Mouse (Mus musculus) lung, postnatal 14 days (tissue): Measurements from ENCODE around the gene Spata2.

Experiments used
- DNase-seq: peaks from one replicate; pipeline ENCODE4 v3.0.0; 2021

Gene Spata2

GRCm38 (mm10) chr2:167508569-167508968 is 15.9 kb upstream of the Spata2 start:
- DNase-seq, result no peak

DNA sequence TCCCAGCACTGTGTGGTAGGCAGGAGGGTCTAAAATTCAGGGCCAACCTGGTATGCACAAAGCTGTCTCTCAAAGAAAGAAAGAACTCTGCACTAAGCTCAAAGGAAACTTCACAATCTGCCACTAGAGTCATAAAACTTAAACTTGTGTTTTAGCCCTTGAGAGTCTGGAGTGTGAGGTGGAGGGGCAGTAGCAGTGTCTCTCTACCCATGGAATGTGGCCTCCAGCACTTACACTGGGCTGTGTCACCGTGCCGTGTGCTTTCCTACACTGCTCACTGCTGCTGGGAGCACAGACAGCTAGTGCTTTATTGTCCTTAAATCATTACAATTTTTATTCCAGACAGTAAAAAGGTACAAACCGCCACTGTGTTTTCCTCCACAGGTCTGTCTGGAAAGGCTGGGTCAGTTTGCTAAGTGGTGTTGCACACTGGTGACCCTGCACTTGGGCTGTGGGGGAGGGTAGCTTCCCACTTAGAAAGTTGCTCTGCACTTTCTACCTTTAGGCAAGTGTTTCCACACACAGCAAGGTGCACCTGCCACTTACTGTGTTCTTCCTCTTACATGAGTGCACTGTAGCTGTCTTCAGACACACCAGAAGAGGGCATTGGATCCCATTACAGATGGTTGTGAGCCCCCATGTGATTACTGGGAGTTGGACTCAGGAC is 15.2 kb upstream of the Spata2 start:
- no peak for DNase-seq

DNA sequence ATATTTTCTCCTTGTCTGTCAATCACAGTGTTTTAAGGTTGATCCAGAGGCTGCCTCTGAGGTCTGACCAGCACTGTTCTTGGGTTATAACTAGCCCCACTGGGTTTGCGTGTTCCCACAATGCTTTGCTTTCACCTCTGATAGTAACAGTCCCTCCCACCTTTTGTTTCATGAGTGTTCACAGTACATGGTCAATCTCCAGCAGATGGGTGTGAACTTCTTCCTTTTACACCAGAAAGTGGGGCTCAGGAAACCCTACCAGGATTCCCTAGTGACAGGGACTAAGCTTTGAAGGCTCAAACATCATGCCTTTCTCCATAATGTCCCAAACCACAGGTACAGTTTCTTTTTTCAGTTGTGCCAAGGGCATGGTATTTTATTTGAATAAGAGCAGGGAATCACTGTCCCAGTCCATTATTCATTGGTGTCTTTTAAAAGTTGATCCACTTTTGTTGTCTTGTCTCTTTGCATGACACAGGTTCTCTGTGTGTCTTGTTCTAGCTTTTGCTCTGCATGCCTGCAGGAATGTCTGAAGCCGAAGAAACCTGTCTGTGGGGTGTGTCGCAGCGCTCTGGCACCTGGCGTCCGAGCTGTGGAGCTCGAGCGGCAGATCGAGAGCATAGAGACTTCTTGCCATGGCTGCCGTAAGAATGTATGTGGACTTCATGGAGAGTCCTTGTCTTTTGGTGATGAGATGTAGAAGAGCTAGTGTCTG is 14.0 kb upstream of the Spata2 start:
- DNase-seq, result no peak

DNA sequence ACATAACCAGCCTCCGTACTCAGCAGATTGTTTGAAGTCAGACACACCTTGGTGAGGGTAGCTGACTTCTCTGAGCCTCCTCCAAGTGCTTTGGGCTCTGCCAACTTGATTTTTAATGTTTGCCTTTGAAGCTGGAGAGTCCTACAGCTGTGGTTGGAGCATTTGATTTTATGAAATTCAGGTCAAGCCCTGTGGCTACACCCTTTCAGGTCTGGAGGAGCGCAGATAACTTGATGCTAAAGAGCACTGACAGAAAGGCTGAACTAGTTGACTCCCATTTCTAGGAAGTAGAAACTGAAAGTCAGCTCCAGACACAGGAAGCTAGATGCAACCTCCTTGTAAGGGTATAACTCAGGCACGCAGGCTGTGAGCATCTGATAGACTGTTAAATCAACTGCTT is 12.4 kb upstream of the Spata2 start:
- peak; percentile 42 for DNase-seq

- DNase-seq, result peak; percentile 64
Measured at GRCm38 (mm10) chr2:167503896-167504349, 11.2 kb upstream of the Spata2 start.

- peak; percentile 90 for DNase-seq
Measured at GRCm38 (mm10) chr2:167503253-167503895, 10.7 kb upstream of the Spata2 start.

GRCm38 (mm10) chr2:167502554-167503252 is 10.0 kb upstream of the Spata2 start:
- DNase-seq, result no peak

DNA sequence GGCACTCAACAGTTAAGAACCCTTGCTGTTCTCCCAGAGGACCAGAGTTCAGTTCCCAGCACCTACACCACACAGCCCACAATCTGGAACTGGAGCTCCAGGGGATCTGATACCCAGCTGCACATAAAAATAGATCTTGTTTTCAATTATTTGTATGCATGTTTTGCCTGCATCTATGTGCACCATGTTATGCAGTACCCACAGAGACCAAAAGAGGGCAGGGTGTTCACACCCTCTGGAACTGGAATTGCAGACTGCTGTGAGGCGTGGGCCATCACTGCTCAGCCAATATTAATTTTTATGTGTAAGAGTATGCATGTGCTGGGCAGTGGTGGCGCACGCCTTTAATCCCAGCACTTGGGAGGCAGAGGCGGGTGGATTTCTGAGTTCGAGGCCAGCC is 4.6 kb upstream of the Spata2 start:
- DNase-seq, result peak; percentile 75

- DNase-seq, result no peak
Measured at GRCm38 (mm10) chr2:167496437-167496836, 3.8 kb upstream of the Spata2 start.

- DNase-seq, result peak; percentile 37
Measured at GRCm38 (mm10) chr2:167491757-167492708, 654 bp downstream of the Spata2 start, which contains the start of gene Rnf114. TSS of gene Rnf114 (plus strand) at chr2:167492645.

DNA sequence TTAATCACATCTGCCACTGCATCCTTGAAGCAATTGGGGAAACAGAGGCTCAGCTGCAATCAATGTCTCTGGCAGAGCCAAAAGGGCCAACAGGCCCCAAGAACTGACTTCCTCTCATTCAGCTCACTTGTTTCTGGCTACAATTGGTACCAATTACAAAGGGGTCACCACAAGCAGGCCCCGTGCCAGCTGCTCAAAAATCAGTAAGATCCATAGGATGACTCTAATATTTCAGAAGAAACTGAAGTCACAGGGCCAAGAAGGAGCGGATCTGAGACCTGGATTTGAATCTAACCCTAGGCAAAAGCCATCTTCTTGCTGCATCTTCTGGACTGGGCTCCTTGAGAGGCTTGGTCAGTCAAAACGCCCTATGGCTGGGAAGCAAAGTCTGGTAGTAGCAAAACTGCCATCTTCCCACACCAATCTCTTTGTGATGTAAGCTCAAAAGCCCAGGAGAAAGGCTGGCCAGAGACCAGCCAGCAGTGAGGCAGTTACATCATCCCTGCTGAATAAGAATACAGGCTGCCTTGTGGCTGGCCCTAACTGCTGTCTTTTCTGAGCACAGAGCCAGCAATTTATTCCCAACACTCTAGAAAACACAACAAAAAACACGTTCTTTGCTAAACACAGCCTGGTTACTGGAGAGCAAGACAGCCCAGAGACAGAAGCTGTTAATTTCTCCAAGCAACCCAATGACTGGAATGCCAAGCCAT is 1.7 kb downstream of the Spata2 start:
- DNase-seq, result no peak

GRCm38 (mm10) chr2:167487994-167488393 is 4.7 kb downstream of the Spata2 start:
- DNase-seq, result no peak

DNA sequence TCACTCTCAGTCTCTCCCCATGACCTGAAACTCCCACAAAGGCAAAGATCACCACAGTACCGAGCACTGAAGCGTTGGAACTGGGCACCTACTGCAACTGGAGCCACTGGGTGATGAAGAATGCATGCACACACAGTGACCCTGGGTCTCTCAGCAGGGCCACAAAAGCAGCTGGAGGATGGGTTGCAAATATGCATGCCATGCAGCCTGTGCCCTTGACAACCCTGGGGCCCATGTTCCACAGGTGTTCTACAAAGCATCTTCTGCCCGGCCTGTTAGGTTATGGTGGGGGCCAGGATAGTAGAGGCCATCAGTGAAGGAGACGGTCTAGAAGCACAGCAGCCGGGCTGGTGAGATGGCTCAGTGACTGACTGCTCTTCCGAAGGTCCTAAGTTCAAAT is 5.1 kb downstream of the Spata2 start:
- no peak for DNase-seq

DNA sequence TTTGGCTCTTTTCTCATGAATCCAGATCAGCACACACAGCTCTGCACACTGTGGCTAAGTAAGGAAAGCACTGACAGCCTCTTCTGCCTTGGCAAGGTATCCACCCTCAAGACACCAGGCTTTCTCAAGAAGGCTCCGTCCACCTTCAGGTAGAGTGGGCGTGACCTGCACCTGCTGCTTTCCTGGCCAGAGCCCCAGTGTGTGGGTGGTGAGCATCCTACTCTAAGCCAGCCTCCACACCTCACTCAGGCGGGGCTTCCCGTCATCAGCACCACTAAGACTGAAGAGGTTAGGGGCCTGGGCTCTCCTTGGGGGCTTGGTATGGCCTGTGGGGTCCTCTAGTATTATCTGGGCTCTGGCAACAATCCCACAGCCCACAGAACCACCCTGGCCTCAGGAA is 6.1 kb downstream of the Spata2 start:
- no peak for DNase-seq

- peak; percentile 56 for DNase-seq
Measured at GRCm38 (mm10) chr2:167485501-167486377, 6.9 kb downstream of the Spata2 start.

- DNase-seq, result no peak
Measured at GRCm38 (mm10) chr2:167484932-167485331, 7.8 kb downstream of the Spata2 start.

DNA sequence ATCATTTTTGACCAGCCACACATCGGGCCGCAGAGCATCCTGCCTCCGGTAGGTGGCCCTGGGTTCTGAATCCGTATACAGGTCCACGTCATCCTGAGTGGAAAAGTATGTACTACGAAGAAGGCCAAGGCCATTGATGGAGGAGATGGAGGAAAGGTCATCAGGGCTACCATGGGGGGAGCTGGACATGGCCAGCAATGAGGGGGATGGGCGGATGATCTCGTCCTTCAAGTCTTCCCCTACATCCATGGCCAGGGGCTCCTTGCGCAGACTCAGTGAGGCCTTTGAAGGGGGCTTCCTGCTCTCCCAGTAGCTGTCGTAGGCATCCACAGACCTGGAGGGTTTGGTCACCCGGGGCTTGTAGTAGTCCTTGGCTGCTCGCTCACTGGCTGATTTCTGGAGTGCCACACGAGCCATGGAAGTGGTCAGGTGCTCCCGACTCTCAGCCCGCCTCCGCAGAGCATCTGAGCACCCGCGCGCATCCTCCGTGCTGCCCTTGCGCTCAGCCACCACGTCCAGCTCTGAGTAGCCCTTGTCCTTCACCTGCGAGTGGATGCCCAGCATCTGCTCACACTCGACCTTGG is 8.8 kb downstream of the Spata2 start:
- DNase-seq, result no peak

GRCm38 (mm10) chr2:167483081-167483826 is 9.4 kb downstream of the Spata2 start:
- DNase-seq, result no peak

GRCm38 (mm10) chr2:167482681-167483080 is 10.0 kb downstream of the Spata2 start:
- DNase-seq, result no peak
